Mouse (Mus musculus): ENCODE measurements around the gene Cdk2ap1.

The Cdk2ap1 gene

GRCm38 (mm10) chr5:124296475-124296874 lies 66.4 kb downstream of the Cdk2ap1 start:
- no peak for DNase-seq (ENCODE audit: extremely low read depth, low read depth, low spot score)
